Mouse (Mus musculus): ENCODE data around the gene Tfpi2.

Gene Tfpi2

GRCm38 (mm10) chr6:3988750-3989149, at the start of gene Tfpi2:
Gene Tfpi2, minus strand, starts transcription at chr6:3988919.
- DNase-seq = no peak

DNA sequence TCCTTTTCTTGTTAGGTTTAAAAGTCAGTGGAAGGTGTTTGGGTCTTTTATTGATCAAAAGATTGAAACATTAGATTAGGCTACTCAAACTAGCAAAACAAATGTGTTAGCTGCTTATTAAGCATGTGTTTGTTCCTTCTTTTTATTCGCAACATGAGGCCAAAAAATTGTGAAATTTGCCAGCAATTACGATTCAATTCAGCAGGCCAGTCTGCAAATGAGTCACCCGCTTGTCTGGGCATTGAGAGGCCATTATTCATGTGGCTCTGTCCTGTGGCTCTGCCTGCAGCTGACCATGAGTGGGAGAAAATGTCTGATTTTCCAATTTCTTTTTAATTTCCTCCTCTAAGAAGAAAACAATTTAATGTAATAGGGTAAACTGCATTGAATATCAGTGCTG, 42.2 kb upstream of the Tfpi2 start:
- DNase-seq = no peak

GRCm38 (mm10) chr6:4026367-4026766, 37.6 kb upstream of the Tfpi2 start:
- DNase-seq = no peak

DNA sequence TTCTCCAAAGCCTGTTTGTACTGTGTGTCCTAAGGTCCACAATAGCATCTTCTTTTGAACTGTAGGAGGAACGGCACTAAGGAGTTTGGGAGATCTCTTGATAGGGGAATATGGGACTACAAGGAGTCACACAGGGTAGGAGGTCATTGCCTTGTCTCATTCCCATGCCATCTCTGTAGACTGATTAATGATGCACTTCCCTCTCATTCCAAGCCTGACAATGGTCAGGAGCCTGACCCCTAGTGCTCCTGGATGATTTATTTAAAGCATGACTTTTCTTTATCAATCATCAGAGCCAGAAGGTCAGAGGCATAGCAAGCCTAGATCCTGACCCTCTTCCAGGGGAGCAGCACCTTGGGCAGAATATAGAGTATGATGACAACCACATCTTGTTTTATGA, 33.9 kb upstream of the Tfpi2 start:
- DNase-seq = no peak

- no peak for DNase-seq
These were observed 20.8 kb upstream of the Tfpi2 start for GRCm38 (mm10) chr6:4009548-4009947.

DNA sequence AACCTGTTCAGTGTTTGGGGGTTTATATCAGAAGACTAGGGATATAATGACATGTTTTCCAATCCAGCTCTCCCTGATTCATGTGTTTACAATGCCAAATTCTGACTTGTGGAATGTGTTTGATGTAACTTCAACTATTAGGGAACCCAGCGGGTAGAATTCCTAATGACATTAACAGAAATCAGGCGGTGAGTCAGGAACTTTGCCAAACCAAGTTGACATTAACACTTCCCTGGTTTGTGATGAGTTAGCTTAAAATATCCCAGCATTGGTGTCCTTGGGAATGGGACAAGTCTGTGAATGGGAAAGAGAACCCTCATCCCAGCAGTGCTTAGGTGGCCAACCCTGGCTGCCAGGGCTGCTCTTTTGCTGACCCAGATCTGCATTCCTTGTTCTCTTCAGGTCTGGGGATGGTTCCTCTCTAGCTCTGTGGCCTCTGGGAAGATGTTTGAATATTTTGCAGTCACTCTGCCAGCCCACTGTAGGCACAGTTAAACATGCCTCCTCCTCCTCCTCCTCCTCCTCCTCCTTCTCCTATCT, 19.9 kb upstream of the Tfpi2 start:
- DNase-seq = no peak

- DNase-seq = no peak
These were observed 16.1 kb upstream of the Tfpi2 start for GRCm38 (mm10) chr6:4004808-4005207.

DNA sequence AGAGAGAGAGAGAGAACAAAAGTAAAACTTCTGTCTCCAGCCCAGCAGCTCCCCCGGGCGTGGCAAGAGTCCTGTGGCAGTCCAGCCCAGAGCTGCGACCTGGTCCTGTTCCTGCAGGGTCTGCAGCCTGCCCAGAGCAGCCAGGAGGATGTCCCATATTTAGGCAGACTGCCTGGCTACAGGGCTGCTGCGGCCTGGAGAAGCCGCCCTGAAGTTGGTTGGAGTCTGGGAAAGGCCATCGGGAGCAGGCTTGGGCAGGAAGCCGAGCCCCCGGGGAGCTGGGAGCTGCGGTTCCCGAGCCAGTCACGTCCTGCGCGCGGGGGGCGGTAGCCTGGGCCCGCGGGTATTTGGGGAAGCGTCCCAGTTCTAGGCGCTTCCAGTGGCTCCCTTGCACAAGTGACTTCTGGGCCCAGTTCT, 15.2 kb upstream of the Tfpi2 start, which contains the start of gene Gng11:
Gene Gng11 (plus strand): TSS at position 15 of the 417 bp plus-strand sequence.
- DNase-seq = peak; percentile 14 to 30

DNA sequence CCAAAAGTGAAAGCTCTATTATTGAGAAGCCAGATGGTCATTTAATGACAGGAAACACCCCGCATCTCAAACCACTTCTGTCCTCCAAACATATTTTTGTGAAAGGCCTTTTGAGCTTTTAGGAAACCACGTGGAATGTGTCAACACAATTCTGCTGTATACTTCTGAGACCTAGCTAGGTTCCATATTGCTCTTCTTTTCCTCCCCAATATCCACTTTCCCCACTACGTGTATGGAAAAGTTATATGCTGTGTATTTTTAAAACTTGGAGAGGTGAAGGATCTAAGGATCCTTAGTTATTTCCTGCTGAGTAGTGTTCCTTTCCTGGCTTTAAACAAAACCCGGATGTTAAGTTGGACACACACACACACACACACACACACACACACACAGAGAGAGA, 14.7 kb upstream of the Tfpi2 start:
- no peak for DNase-seq

GRCm38 (mm10) chr6:4000716-4001115, 12.0 kb upstream of the Tfpi2 start:
- no peak for DNase-seq

DNA sequence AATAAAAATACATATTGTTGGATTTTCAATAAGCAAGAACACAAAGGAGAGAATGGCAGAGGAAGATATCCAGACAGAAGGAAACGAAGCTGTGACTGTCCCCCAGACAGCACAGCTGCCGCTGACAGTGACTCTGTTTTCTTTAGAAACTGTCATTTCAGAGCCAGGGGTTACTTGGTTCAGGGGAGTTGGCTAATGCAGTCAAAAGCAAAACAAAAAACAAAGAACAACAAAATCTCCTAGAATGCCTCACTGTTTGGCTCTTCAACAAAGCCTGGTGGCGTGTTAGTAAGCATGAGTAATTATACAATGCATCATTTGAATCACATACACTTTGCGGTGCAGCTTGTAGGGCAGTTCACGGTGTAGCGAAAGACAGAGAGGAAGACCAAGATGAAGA, 10.6 kb upstream of the Tfpi2 start:
- DNase-seq = no peak

GRCm38 (mm10) chr6:3998089-3998488, 9.4 kb upstream of the Tfpi2 start:
- no peak for DNase-seq

- no peak for DNase-seq
These were observed 4.8 kb upstream of the Tfpi2 start, which contains the start of gene Gngt1 for GRCm38 (mm10) chr6:3993492-3993891. Gene Gngt1, plus strand, starts transcription at chr6:3993792.

DNA sequence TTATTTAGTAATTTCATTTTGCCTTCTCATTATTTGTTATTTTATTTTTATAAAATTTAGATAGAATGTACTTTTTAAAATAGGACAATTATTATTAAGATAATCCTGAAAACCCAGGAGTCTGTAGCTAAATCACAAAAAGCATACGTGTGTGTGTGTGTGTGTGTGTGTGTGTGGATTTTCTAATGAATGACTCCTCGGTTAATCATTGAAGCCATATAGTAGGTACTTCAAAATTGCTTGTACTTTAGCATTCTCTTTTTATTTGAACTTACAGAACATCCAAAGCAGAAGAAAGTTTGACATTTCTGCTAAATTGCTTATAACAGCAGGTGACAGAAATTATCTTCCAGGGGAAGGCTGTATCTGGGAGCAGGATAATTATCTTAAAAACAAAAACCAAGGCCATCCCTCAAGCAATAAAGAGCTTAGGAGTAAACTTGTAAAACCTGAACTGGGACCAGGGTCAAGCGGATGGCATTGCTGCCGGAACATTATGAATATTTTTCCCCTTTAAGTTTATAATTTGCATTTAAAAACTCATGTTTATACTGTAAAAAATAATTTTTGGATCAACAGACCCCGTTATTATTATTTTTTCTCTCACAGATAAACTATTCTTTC, 5.9 kb downstream of the Tfpi2 start:
- no peak for DNase-seq

DNA sequence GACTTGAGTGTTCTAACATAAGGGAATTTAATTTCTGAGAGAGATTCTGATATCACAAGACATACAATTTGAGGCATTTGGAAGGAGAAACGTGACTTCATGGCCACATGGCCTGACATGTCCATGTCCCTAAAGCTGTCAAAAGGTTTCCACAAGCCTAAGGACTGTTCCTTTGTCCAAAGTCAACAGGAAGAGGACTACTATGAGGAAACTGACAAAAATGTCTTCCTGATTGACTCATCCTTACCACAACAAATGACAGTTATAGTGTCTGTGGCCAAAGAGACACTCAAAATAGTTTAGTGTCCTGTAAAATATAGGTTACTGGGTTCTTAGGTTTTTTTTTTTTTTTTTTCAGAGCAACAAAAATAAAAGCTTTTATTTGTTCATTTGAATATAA, 15.0 kb downstream of the Tfpi2 start:
- no peak for DNase-seq

GRCm38 (mm10) chr6:3967676-3968626, 20.8 kb downstream of the Tfpi2 start:
- no peak for DNase-seq

GRCm38 (mm10) chr6:3954969-3955368, 33.8 kb downstream of the Tfpi2 start:
- DNase-seq = no peak

GRCm38 (mm10) chr6:3936140-3936714, 52.5 kb downstream of the Tfpi2 start:
- no peak for DNase-seq

DNA sequence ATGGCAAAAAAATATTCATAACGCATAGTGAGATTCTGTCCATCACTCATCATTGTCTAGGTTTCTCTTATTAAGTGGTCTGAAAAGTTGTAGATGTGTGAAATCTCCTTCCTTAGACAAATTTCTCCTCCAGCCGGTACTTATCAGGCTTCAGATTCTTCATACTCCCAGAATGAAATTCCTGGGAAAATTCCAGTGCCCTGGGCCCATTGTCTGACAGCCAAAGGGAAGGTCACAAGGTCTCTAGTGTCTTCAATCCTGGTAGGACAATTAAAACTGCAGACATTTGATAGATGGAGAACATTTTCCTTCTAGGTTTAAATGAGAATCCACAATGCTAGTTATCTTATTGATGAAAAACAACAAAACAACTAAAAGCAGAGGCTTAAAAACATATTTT, 53.1 kb downstream of the Tfpi2 start:
- DNase-seq = no peak

DNA sequence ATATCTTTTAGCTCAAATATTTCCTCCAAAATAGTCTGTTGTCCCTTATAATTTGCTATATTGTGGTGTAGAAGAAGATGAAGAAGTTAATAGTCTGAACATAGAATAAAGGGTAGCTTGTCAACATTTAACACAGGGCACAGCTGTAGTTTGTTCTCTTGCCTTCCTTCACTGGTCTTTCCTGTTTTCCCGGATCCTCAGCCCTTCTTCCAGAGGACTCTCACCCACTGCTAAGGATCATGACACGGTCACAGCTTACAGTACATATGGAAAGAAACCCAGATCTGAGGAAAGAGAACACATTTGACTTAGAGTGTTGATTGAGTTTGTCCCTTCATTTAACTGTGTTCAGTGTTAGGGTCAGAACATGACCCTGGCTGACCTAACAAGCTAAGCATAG, 53.7 kb downstream of the Tfpi2 start:
- DNase-seq = no peak

- no peak for DNase-seq
These were observed 62.6 kb downstream of the Tfpi2 start for GRCm38 (mm10) chr6:3926140-3926539.

- DNase-seq = no peak
These were observed 65.8 kb downstream of the Tfpi2 start for GRCm38 (mm10) chr6:3922870-3923269.

DNA sequence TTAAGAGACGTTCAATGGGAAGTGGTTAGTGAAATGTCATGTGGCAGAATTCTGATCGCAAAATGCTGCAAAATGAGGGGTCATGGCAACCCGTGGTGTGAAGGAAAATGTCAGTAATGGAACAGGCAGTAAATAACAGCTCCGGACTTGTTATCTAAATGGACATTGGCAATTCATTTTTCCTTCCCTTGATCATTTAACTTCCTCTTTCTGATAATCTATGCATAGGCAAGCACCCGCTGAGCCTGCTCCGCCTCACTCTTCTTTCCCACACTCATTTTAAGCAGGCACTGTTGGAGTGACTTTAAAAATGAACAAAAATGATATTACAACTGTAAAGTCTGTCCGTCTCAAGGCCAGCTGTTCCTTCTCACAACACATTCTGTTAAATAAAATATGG, 72.7 kb downstream of the Tfpi2 start:
- no peak for DNase-seq

All from cerebellum, postnatal 36 days (tissue).